Mouse (Mus musculus) bone marrow, adult 2 months (tissue): ENCODE results near the gene Mocs1.

ENCODE experiments used
- CTCF ChIP-seq: fragments of 200-500 bp; IDR thresholded peaks from 2 replicates; pipeline ENCODE4 v1.5.1; 2011; ENCODE audit warnings: low read length, control low read depth; ENCODE audit not compliant: control insufficient read depth, insufficient read depth
- POLR2A ChIP-seq: fragments of 200-500 bp; IDR thresholded peaks from 2 replicates; pipeline ENCODE4 v1.6.1; 2011; ENCODE audit warnings: low read depth, mild to moderate bottlenecking, control low read depth, low read length, borderline replicate concordance; ENCODE audit not compliant: control insufficient read depth

- TF ChIP-seq CTCF (no peak), POLR2A (no peak)
Observed at GRCm38 (mm10) chr17:49498169-49498568, 70.0 kb downstream of the Mocs1 start.
